Mouse (Mus musculus): ENCODE measurements around the gene Rtn4rl1.
"Not testable (repeated sequence)": the region's sequence is repeated elsewhere in the genome, so short reads cannot be mapped to it uniquely, and the experiment has no call there.

DNA sequence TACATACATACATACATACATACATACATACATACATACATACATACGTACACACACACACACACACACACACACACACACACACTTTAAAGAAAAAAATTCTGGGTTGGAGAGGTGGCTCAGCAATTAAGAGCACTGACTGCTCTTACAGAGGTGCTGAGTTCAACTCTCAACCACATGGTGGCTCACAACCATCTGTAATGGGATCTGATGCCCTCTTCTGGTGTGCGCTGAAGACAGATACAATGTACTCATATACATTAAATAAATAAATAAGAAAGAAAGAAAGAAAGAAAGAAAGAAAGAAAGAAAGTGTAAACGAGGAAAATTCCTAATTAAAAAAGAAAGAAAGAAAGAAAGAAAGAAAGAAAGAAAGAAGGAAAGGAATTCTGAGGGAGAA, 90.2 kb downstream of the Rtn4rl1 start:
- not testable (repeated sequence) for TF ChIP-seq CTCF (IDR thresholded peaks at IDR 0.05; ENCODE audit: low read depth); EP300 (optimal IDR thresholded peaks at IDR 0.05)

Measured in stomach, postnatal 0 days (tissue).